Mouse (Mus musculus) forebrain, embryonic 11.5 days (tissue): ENCODE data around the gene Spire2. TPM values are rescaled to one million over a fixed set of nuclear protein-coding genes. Genes with fewer than 3 reads are reported as not detected.

Experiments used
- ATAC-seq: fragments of 200-750 bp; cut with Nextera tagmentation; replicated peaks from 2 replicates; pipeline ENCODE4 v1.8.0; 2017; ENCODE audit warnings: moderate TSS enrichment; ENCODE audit not compliant: low FRiP score
- DNase-seq: peaks from one replicate; pipeline ENCODE4 v3.0.0-alpha.2; 2017; ENCODE audit warnings: low spot score
- H3K27ac ChIP-seq: fragments of 300-500 bp; sonication (generic); 2 replicates; pipeline ENCODE4 v1.5.1; 2014; ENCODE audit warnings: low read depth, low read length
- H3K27me3 ChIP-seq: fragments of 300-500 bp; sonication (generic); 2 replicates; pipeline ENCODE4 v1.6.1; 2014; ENCODE audit warnings: mild to moderate bottlenecking, low read length, mixed read lengths; ENCODE audit not compliant: control insufficient read depth, insufficient read depth
- H3K36me3 ChIP-seq: fragments of 300-500 bp; sonication (generic); 2 replicates; pipeline ENCODE4 v1.6.1; 2014; ENCODE audit warnings: mild to moderate bottlenecking, low read length, moderate library complexity, mixed read lengths; ENCODE audit not compliant: control insufficient read depth, insufficient read depth
- H3K4me1 ChIP-seq: fragments of 300-500 bp; sonication (generic); replicated peaks from 2 replicates; pipeline ENCODE4 v1.6.1; 2014; ENCODE audit warnings: low read length, mixed read lengths; ENCODE audit not compliant: control insufficient read depth, insufficient read depth
- H3K4me2 ChIP-seq: fragments of 300-500 bp; sonication (generic); 2 replicates; pipeline ENCODE4 v1.6.1; 2014; ENCODE audit warnings: low read depth, mild to moderate bottlenecking, low read length, moderate library complexity, mixed read lengths; ENCODE audit not compliant: severe bottlenecking
- H3K4me3 ChIP-seq: fragments of 300-500 bp; sonication (generic); 2 replicates; pipeline ENCODE4 v1.5.1; 2014; ENCODE audit warnings: low read depth, low read length
- H3K9ac ChIP-seq: fragments of 300-500 bp; sonication (generic); 2 replicates; pipeline ENCODE4 v1.6.1; 2014; ENCODE audit warnings: low read length
- H3K9me3 ChIP-seq: fragments of 300-500 bp; sonication (generic); 2 replicates; pipeline ENCODE4 v1.6.1; 2016; ENCODE audit warnings: low read length, mixed read lengths; ENCODE audit not compliant: control insufficient read depth
- WGBS: fragments of 180-500 bp; shearing (Covaris S2); extraction: QIAGEN DNeasy Blood & Tissue Kit; methylation state at CpG from one replicate; pipeline ENCODE4 v1.1.7; 2014; 5-methylcytosine and 5-hydroxymethylcytosine counted together
- polyA plus RNA-seq: library from polyadenylated mRNA; unstranded; fragments of >200 nt; fragmentation: Nextera tagmentation; extraction: Ambion mirVana; gene quantifications from 2 replicates; pipeline ENCODE4 v1.2.1, GENCODE M21; 2014

The Spire2 gene
- polyA plus RNA-seq, 1 experiment from 2014 or later, result 13.4 TPM

DNA sequence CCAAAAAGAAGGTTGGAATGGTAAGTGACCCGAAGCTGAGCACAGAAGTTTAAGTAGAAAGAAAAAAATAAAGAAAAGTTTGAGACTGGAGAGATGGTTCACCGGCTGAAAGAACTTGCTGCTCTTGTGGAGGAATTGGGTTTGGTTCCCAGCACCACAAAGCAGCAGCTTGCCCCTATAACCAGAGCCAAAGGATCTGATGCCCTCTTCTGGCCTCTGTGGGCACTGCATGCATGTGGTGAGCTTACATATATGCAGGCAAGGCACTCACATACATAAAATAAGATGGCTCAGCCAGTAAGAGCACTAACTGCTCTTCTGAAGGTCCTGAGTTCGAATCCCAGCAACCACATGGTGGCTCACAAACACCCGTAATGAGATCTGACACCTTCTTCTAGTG is 7.6 kb downstream of the Spire2 start:
- Histone ChIP-seq H3K36me3 (no peaks in the 10 kb centered on the region), H3K9me3 (no peaks in the 10 kb centered on the region), H3K27me3 (no peaks in the 10 kb centered on the region), H3K9ac (no peak overlapping the region), H3K4me1 (no peaks in the 10 kb centered on the region), H3K27ac (no peak overlapping the region), H3K4me2 (no peak overlapping the region), H3K4me3 (no peak overlapping the region)
- no peak for DNase-seq
- 94% methylated on average over 4 of the region's 4 CpGs for WGBS
- ATAC-seq, result no peak

DNA sequence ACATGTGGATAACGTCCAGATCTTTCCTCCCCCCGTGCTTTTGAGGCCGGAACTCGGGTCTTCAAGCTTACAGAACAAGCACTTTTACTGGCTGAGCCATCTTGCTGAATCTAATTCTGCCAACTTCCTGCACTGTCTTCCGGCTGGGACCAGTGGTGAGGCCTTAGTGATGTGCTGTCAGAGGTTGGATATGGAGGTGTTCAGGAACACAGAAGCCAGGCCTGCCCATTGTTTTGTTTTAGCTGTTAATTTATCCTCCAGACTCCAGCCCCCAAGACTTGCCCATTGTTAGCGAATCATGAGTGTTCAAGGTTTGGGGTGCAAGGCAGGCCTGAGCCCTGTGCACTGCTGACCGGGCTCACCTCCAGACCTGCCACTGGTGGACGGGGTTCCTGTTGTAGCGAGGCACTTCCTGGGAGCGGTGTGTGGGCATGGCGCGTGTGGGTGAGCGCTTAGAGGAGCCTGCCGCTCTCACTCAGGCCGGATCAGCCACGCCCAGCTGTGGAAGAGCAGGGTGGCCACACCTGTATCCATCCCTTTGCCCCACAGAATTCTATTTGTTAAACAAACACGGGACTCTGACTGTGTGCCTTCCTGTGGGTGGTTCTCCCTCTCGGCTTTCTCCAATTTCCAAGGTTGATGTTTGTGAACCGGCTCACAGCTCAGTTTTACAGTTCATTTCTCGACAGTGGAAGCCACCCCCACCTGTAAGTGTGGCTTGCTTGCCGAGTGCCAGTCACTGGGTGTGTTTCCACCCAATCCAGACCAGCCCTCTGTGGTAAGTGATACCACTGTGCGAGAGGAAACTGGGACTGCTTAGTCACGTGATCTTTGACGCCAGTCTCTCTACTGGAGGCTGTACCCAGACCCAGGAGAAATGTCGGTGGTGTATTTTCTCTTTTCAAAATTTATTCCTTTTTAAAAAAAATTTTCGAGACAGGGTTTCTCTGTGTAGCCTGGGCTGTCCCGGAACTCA is 8.8 kb downstream of the Spire2 start:
- no peaks in the 10 kb centered on the region for H3K4me1 ChIP-seq
- H3K9me3 ChIP-seq, result no peaks in the 10 kb centered on the region
- no peaks in the 10 kb centered on the region for H3K27me3 ChIP-seq
- no peak overlapping the region for H3K4me2 ChIP-seq
- H3K9ac ChIP-seq, result no peak overlapping the region
- H3K27ac ChIP-seq, result no peak overlapping the region
- no peaks in the 10 kb centered on the region for H3K36me3 ChIP-seq
- DNase-seq (no peak), ATAC-seq (no peak)
- 90% methylated on average over 27 of the region's 27 CpGs for WGBS
- no peak overlapping the region for H3K4me3 ChIP-seq

DNA sequence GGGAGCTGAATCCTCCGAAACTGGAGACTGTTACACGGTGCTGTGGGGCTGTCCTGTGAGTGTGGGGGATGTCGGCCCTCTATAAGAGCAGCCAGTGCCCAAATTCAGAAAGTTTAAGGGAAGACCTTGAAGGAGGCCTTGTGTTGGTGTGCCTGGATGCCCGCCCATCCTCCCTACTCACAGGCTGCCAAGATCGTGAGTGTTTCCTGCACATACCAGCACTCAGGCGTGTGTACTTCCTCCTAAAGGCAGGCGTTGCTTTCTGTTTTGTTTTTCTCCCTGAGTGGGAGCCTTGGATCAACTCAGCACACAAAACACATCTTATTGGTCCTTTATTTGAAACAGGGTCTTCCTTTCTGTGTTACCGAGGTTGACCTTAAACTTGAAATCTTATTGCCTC is 9.7 kb downstream of the Spire2 start:
- H3K4me2 ChIP-seq, result no peak overlapping the region
- no peak for ATAC-seq
- H3K9me3 ChIP-seq, result no peaks in the 10 kb centered on the region
- H3K36me3 ChIP-seq, result no peaks in the 10 kb centered on the region
- 89% methylated on average over 8 of the region's 8 CpGs for WGBS
- H3K4me1 ChIP-seq, result no peaks in the 10 kb centered on the region
- H3K4me3 ChIP-seq, result no peak overlapping the region
- H3K27ac ChIP-seq, result no peak overlapping the region
- no peak overlapping the region for H3K9ac ChIP-seq
- no peaks in the 10 kb centered on the region for H3K27me3 ChIP-seq
- DNase-seq, result no peak

DNA sequence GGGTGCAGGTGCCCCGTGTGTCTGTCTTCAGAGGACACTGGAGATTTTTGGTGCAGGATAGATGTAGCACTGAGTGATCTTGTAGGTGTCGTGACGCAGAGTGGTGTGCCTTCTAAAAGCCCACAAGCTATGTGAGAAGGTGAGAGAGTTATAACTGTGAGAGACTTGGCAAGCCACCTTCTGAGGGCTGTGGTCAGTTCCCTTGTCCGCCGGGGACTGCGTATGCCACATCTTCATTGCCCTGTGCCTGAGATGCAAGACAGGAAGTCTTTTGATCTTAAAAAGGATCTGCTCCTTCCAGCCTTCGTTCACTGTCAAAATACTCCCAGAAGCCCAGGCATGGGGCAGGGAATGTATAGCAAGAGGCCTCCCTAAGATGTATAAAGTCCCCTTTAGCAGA is 10.4 kb downstream of the Spire2 start:
- Histone ChIP-seq H3K4me3 (no peak overlapping the region), H3K27ac (no peak overlapping the region), H3K36me3 (no peaks in the 10 kb centered on the region), H3K9ac (no peak overlapping the region), H3K27me3 (no peaks in the 10 kb centered on the region), H3K4me1 (no peaks in the 10 kb centered on the region), H3K9me3 (no peaks in the 10 kb centered on the region), H3K4me2 (no peak overlapping the region)
- WGBS, result 90% methylated on average over 7 of the region's 7 CpGs
- ATAC-seq (no peak), DNase-seq (no peak)

DNA sequence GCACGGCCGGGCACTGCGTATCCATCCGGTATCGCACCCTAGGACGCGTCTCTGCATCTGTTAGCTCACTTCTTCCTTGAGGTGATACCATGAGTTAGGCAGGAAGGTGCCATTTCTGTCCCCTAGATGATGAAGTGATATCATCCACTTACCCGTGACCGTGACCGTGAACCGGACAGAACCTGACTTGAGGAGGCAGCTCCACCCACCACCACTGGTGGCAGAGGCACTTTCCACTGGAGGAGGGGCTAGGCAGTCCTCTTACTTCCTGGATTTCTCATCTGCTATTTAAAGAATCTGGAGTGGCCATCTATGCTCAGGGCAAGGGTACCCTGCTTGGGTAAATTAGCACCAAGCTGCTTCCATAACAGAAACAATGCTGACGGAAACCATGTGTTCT is 10.9 kb downstream of the Spire2 start:
- H3K4me3 ChIP-seq, result no peak overlapping the region
- no peaks in the 10 kb centered on the region for H3K9me3 ChIP-seq
- H3K4me1 ChIP-seq, result no peaks in the 10 kb centered on the region
- no peak overlapping the region for H3K9ac ChIP-seq
- WGBS, result 88% methylated on average over 12 of the region's 12 CpGs
- DNase-seq, result no peak
- ATAC-seq, result no peak
- H3K27me3 ChIP-seq, result no peaks in the 10 kb centered on the region
- H3K36me3 ChIP-seq, result no peaks in the 10 kb centered on the region
- no peak overlapping the region for H3K27ac ChIP-seq
- H3K4me2 ChIP-seq, result no peak overlapping the region

DNA sequence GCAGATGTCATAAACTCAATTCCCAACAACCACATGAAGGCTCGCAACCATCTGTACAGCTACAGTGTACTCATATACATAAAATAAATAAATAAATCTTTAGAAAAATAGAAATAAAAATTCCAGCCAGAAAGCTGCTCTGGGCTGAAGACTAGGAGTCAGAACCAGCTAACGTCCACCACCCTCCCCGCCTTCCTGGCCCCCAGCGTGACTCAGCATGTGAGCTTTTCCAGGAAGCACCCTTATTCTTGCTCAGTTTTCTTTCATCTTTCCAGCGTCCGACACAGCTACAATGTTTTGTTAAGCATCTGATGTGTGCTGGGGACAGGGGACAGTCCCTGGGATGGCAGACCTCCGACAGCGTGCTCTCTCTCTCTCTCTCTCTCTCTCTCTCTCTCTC is 12.6 kb downstream of the Spire2 start:
- H3K4me2 ChIP-seq, result no peak overlapping the region
- no peaks in the 10 kb centered on the region for H3K27me3 ChIP-seq
- H3K9me3 ChIP-seq, result no peaks in the 10 kb centered on the region
- H3K4me3 ChIP-seq, result no peak overlapping the region
- no peaks in the 10 kb centered on the region for H3K36me3 ChIP-seq
- ATAC-seq (no peak), DNase-seq (no peak)
- H3K27ac ChIP-seq, result no peak overlapping the region
- H3K4me1 ChIP-seq, result no peaks in the 10 kb centered on the region
- no peak overlapping the region for H3K9ac ChIP-seq
- 88% methylated on average over 8 of the region's 8 CpGs for WGBS

DNA sequence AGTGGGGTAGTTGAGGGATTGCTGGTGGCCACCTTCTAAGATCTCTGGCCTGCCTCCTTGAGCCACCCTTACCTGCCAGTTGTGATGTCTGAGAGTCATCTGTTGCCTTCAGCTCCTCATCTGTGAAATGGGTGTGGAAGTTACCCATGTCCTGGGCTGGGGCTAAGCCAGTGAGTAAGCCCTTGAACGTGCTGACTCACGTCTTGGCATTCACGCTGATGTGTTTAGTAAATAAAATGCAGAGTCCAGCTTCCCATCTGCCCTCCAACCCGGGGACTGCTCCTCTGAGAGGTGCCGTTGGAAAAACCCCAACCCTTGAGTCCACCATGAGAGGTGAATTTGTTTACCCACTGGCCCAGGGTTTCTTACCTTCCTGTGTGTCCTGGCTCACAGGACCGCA is 13.3 kb downstream of the Spire2 start:
- H3K9me3 ChIP-seq, result no peaks in the 10 kb centered on the region
- no peak overlapping the region for H3K4me3 ChIP-seq
- ATAC-seq (no peak), DNase-seq (no peak)
- no peak overlapping the region for H3K4me2 ChIP-seq
- 92% methylated on average over 6 of the region's 6 CpGs for WGBS
- no peak overlapping the region for H3K9ac ChIP-seq
- no peaks in the 10 kb centered on the region for H3K27me3 ChIP-seq
- H3K4me1 ChIP-seq, result no peaks in the 10 kb centered on the region
- no peaks in the 10 kb centered on the region for H3K36me3 ChIP-seq
- no peak overlapping the region for H3K27ac ChIP-seq

DNA sequence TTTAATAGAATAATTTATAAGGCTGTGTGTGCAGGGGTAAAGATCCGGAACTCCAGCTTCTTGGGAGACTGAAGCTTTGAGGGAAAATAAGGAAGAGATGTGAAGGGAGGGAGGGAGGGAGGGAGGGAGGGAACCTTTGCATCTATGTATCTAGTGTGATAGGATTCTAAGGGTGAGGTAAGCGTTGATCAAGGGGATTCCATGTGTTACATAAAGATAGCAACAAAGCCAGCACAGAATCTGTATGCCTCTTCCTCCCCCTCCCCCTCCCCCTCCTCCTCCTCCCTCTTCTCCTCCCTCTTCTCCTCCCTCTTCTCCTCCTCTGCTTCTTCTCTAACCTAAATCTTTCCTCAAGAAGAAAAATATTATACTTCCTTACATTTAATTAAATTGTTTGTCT is 14.8 kb downstream of the Spire2 start:
- Histone ChIP-seq H3K9ac (no peak overlapping the region), H3K4me2 (no peak overlapping the region), H3K9me3 (no peaks in the 10 kb centered on the region), H3K36me3 (no peaks in the 10 kb centered on the region), H3K4me3 (no peak overlapping the region), H3K27ac (no peak overlapping the region), H3K27me3 (no peaks in the 10 kb centered on the region), H3K4me1 (peaks cover under 1% of the 10 kb centered on the region; the same call in 1 of the 2 replicates)
- ATAC-seq (no peak), DNase-seq (no peak)
- 80% methylated on average over 2 of the region's 2 CpGs for WGBS
